Mouse (Mus musculus): ENCODE results near the gene Gm26992. TPM values are rescaled to one million over a fixed set of nuclear protein-coding genes. Genes with fewer than 3 reads are reported as not detected.

Gm26992 gene
- total RNA-seq, 2 experiments from 2014 or later, result not detected

Other genes starting within 250 kb of the Gm26992 start
- gene Nap1l2, start 235.4 kb upstream of the Gm26992 start, total RNA-seq (2015; ENCODE audit: low replicate concordance), result not detected in 2 replicates
- not detected in 2 replicates for gene Nap1l2, start 235.4 kb upstream of the Gm26992 start, total RNA-seq (2017; ENCODE audit: low replicate concordance)
- not detected in 2 replicates for gene Cdx4, start 100.6 kb upstream of the Gm26992 start, total RNA-seq (2015; ENCODE audit: low replicate concordance)
- not detected in 2 replicates for gene Cdx4, start 100.6 kb upstream of the Gm26992 start, total RNA-seq (2017; ENCODE audit: low replicate concordance)
- not detected in 2 replicates for gene Chic1, start 65.5 kb upstream of the Gm26992 start, total RNA-seq (2015; ENCODE audit: low replicate concordance)
- gene Chic1, start 65.5 kb upstream of the Gm26992 start, total RNA-seq (2017; ENCODE audit: low replicate concordance), result not detected in 2 replicates
- not detected in 2 replicates for gene Tsx, start 7.5 kb upstream of the Gm26992 start, total RNA-seq (2015; ENCODE audit: low replicate concordance)
- not detected in 2 replicates for gene Tsx, start 7.5 kb upstream of the Gm26992 start, total RNA-seq (2017; ENCODE audit: low replicate concordance)
- gene Zcchc13, start 208.6 kb downstream of the Gm26992 start, total RNA-seq (2015; ENCODE audit: low replicate concordance), result not detected in 2 replicates
- gene Zcchc13, start 208.6 kb downstream of the Gm26992 start, total RNA-seq (2017; ENCODE audit: low replicate concordance), result not detected in 2 replicates